Mouse (Mus musculus) embryonic facial prominence, embryonic 14.5 days (tissue): Measurements from ENCODE around the gene Mlxipl. TPM values are rescaled to one million over a fixed set of nuclear protein-coding genes. Genes with fewer than 3 reads are reported as not detected.

Experiments used
- ATAC-seq: fragments of 200-750 bp; cut with Nextera tagmentation; 2 replicates; pipeline ENCODE4 v1.8.0; 2017; ENCODE audit warnings: low read depth, moderate number of reproducible peaks, moderate TSS enrichment
- DNase-seq: peaks from one replicate; pipeline ENCODE4 v3.0.0-alpha.2; 2015; ENCODE audit warnings: low spot score
- H3K27ac ChIP-seq: fragments of 300-500 bp; sonication (generic); replicated peaks from 2 replicates; pipeline ENCODE4 v1.5.1; 2014; ENCODE audit warnings: low read depth, mild to moderate bottlenecking, low read length, moderate library complexity
- H3K27me3 ChIP-seq: fragments of 300-500 bp; sonication (generic); replicated peaks from 2 replicates; pipeline ENCODE4 v1.6.1; 2014; ENCODE audit warnings: low read length; ENCODE audit not compliant: control insufficient read depth, insufficient read depth
- H3K36me3 ChIP-seq: fragments of 300-500 bp; sonication (generic); 2 replicates; pipeline ENCODE4 v1.6.1; 2014; ENCODE audit warnings: low read length, mixed read lengths; ENCODE audit not compliant: control insufficient read depth, insufficient read depth
- H3K4me1 ChIP-seq: fragments of 300-500 bp; sonication (generic); 2 replicates; pipeline ENCODE4 v1.6.1; 2014; ENCODE audit warnings: antibody characterized with exemption, low read length; ENCODE audit not compliant: control insufficient read depth, insufficient read depth
- H3K4me2 ChIP-seq: fragments of 300-500 bp; sonication (generic); 2 replicates; pipeline ENCODE4 v1.6.1; 2014; ENCODE audit warnings: low read depth, mild to moderate bottlenecking, low read length, moderate library complexity, mixed read lengths
- H3K4me3 ChIP-seq: fragments of 300-500 bp; sonication (generic); 2 replicates; pipeline ENCODE4 v1.5.1; 2014; ENCODE audit warnings: low read depth, mild to moderate bottlenecking, low read length
- H3K9ac ChIP-seq: fragments of 300-500 bp; sonication (generic); 2 replicates; pipeline ENCODE4 v1.6.1; 2014; ENCODE audit warnings: low read depth, mild to moderate bottlenecking, low read length, moderate library complexity, mixed read lengths
- H3K9me3 ChIP-seq: fragments of 300-500 bp; sonication (generic); 2 replicates; pipeline ENCODE4 v1.6.1; 2016; ENCODE audit warnings: low read length; ENCODE audit not compliant: control insufficient read depth
- WGBS: fragments of 180-500 bp; shearing (Covaris S2); extraction: QIAGEN DNeasy Blood & Tissue Kit; methylation state at CpG from one replicate; pipeline ENCODE4 v1.1.7; 2014; 5-methylcytosine and 5-hydroxymethylcytosine counted together
- polyA plus RNA-seq: library from polyadenylated mRNA; unstranded; fragments of >200 nt; fragmentation: Nextera tagmentation; extraction: Ambion mirVana; gene quantifications from 2 replicates; pipeline ENCODE4 v1.2.1, GENCODE M21; 2014

The Mlxipl gene
- polyA plus RNA-seq, 1 experiment from 2014 or later, result 1.6 TPM

- Histone ChIP-seq H3K27ac (no peak overlapping the region), H3K4me3 (no peak overlapping the region), H3K27me3 (no peaks in the 10 kb centered on the region), H3K9ac (no peak overlapping the region), H3K4me1 (no peaks in the 10 kb centered on the region), H3K9me3 (0 out of 2 replicates have a peak, but pooled peaks cover 3% of the 10 kb centered on the region), H3K36me3 (no peaks in the 10 kb centered on the region), H3K4me2 (no peak overlapping the region)
- 56% methylated on average over 4 of the region's 4 CpGs for WGBS
- DNase-seq, result no peak
- no peak for ATAC-seq
Observed at GRCm38 (mm10) chr5:135144469-135144868, 54.8 kb downstream of the Mlxipl start.

GRCm38 (mm10) chr5:135145532-135145931, 55.8 kb downstream of the Mlxipl start:
- DNase-seq (no peak), ATAC-seq (no peak)
- Histone ChIP-seq H3K9ac (no peak overlapping the region), H3K36me3 (no peaks in the 10 kb centered on the region), H3K4me3 (no peak overlapping the region), H3K27ac (no peak overlapping the region), H3K27me3 (no peaks in the 10 kb centered on the region), H3K9me3 (0 out of 2 replicates have a peak, but pooled peaks cover 3% of the 10 kb centered on the region), H3K4me1 (peaks cover 2% of the 10 kb centered on the region; the same call in 1 of the 2 replicates), H3K4me2 (no peak overlapping the region)
- 83% methylated on average over 3 of the region's 3 CpGs for WGBS

GRCm38 (mm10) chr5:135145955-135146354, 56.3 kb downstream of the Mlxipl start:
- Histone ChIP-seq H3K4me1 (peaks cover 3% of the 10 kb centered on the region; the same call in 1 of the 2 replicates), H3K36me3 (no peaks in the 10 kb centered on the region), H3K9me3 (0 out of 2 replicates have a peak, but pooled peaks cover 3% of the 10 kb centered on the region), H3K27ac (no peak overlapping the region), H3K4me3 (no peak overlapping the region), H3K9ac (no peak overlapping the region), H3K27me3 (no peaks in the 10 kb centered on the region), H3K4me2 (no peak overlapping the region)
- no peak for ATAC-seq
- DNase-seq, result no peak

GRCm38 (mm10) chr5:135148715-135149052, 59.0 kb downstream of the Mlxipl start:
- peak overlapping the region; percentile 78 for H3K9ac ChIP-seq
- ATAC-seq, result no peak
- peaks cover 14% of the 10 kb centered on the region for H3K36me3 ChIP-seq
- H3K4me3 ChIP-seq, result peak overlapping the region; percentile 85
- H3K27me3 ChIP-seq, result no peaks in the 10 kb centered on the region
- H3K9me3 ChIP-seq, result no peaks in the 10 kb centered on the region
- peaks cover 3% of the 10 kb centered on the region; the same call in 1 of the 2 replicates for H3K4me1 ChIP-seq
- H3K27ac ChIP-seq, result peak overlapping the region; percentile 93
- WGBS, result under 1% methylated on average over 13 of the region's 13 CpGs
- peak overlapping the region; percentile 67 for H3K4me2 ChIP-seq
- DNase-seq, result no peak

GRCm38 (mm10) chr5:135149053-135149819, 59.5 kb downstream of the Mlxipl start, which contains the start of gene Tbl2:
Tbl2 (plus strand) TSS chr5:135149657.
- under 1% methylated on average over 54 of the region's 63 CpGs for WGBS
- peak within 1 kb of the TSS; percentile 78 for H3K9ac ChIP-seq
- peak within 1 kb of the TSS; percentile 85 for H3K4me3 ChIP-seq
- H3K4me1 ChIP-seq, result peaks cover 3% of the 10 kb centered on the region; the same call in 1 of the 2 replicates
- ATAC-seq (peak; percentile 97), DNase-seq (peak; percentile 100)
- H3K36me3 ChIP-seq, result peaks cover 20% of the 10 kb centered on the region
- H3K27ac ChIP-seq, result peak within 1 kb of the TSS; percentile 93
- no peaks in the 10 kb centered on the region for H3K9me3 ChIP-seq
- no peaks in the 10 kb centered on the region for H3K27me3 ChIP-seq
- peak within 1 kb of the TSS; percentile 67 for H3K4me2 ChIP-seq

- Histone ChIP-seq H3K27me3 (no peaks in the 10 kb centered on the region), H3K9ac (peak overlapping the region; percentile 78), H3K9me3 (no peaks in the 10 kb centered on the region), H3K36me3 (peaks cover 26% of the 10 kb centered on the region), H3K4me3 (peak overlapping the region; percentile 85), H3K27ac (peak overlapping the region; percentile 93), H3K4me1 (peaks cover 3% of the 10 kb centered on the region; the same call in 1 of the 2 replicates), H3K4me2 (peak overlapping the region; percentile 67)
- ATAC-seq, result no peak
- no peak for DNase-seq
- 0% methylated on average over 18 of the region's 23 CpGs for WGBS
Observed at GRCm38 (mm10) chr5:135149820-135150178, 60.1 kb downstream of the Mlxipl start.

GRCm38 (mm10) chr5:135156496-135156895, 66.8 kb downstream of the Mlxipl start:
- peaks cover 92% of the 10 kb centered on the region for H3K36me3 ChIP-seq
- DNase-seq, result no peak
- 99% methylated on average over 4 of the region's 4 CpGs for WGBS

GRCm38 (mm10) chr5:135161221-135161620, 71.5 kb downstream of the Mlxipl start:
- H3K27me3 ChIP-seq, result no peaks in the 10 kb centered on the region
- peaks cover 79% of the 10 kb centered on the region for H3K36me3 ChIP-seq
- H3K4me2 ChIP-seq, result no peak overlapping the region
- DNase-seq (no peak), ATAC-seq (no peak)
- H3K4me1 ChIP-seq, result no peaks in the 10 kb centered on the region
- no peaks in the 10 kb centered on the region for H3K9me3 ChIP-seq
- 90% methylated on average over 4 of the region's 4 CpGs for WGBS
- no peak overlapping the region for H3K4me3 ChIP-seq
- no peak overlapping the region for H3K9ac ChIP-seq
- no peak overlapping the region for H3K27ac ChIP-seq

More at GRCm38 (mm10) chr5:135156496-135156895, 66.8 kb downstream of the Mlxipl start:
- no peak overlapping the region for H3K4me2 ChIP-seq
- no peak overlapping the region for H3K27ac ChIP-seq
- H3K4me1 ChIP-seq, result no peaks in the 10 kb centered on the region
- H3K27me3 ChIP-seq, result no peaks in the 10 kb centered on the region
- H3K9ac ChIP-seq, result no peak overlapping the region
- no peak for ATAC-seq
- no peaks in the 10 kb centered on the region for H3K9me3 ChIP-seq
- H3K4me3 ChIP-seq, result no peak overlapping the region

- DNase-seq, result no peak
- Histone ChIP-seq H3K36me3 (peaks cover 75% of the 10 kb centered on the region), H3K27ac (no peak overlapping the region; the same call in 1 of the 2 replicates), H3K9ac (no peak overlapping the region), H3K4me3 (no peak overlapping the region), H3K9me3 (no peaks in the 10 kb centered on the region), H3K4me2 (no peak overlapping the region), H3K4me1 (no peaks in the 10 kb centered on the region), H3K27me3 (no peaks in the 10 kb centered on the region)
- no peak for ATAC-seq
- 92% methylated on average over 7 of the region's 7 CpGs for WGBS
Observed at GRCm38 (mm10) chr5:135161650-135162049, 72.0 kb downstream of the Mlxipl start.
